Mouse (Mus musculus) forebrain, embryonic 13.5 days (tissue): ENCODE results near the gene Fscn2. TPM values are rescaled to one million over a fixed set of nuclear protein-coding genes. Genes with fewer than 3 reads are reported as not detected.

Experiments
- ATAC-seq: fragments of 200-750 bp; cut with Nextera tagmentation; 2 replicates; pipeline ENCODE4 v1.8.0; 2017
- H3K27ac ChIP-seq: fragments of 300-500 bp; sonication (generic); 2 replicates; pipeline ENCODE4 v1.5.1; 2015; ENCODE audit warnings: inconsistent platforms, mild to moderate bottlenecking, moderate library complexity
- H3K27me3 ChIP-seq: fragments of 300-500 bp; sonication (generic); 2 replicates; pipeline ENCODE4 v1.6.1; 2015; ENCODE audit warnings: mild to moderate bottlenecking, inconsistent platforms
- H3K36me3 ChIP-seq: fragments of 300-500 bp; sonication (generic); 2 replicates; pipeline ENCODE4 v1.6.1; 2015; ENCODE audit warnings: mild to moderate bottlenecking, inconsistent platforms; ENCODE audit not compliant: poor library complexity, severe bottlenecking
- H3K4me1 ChIP-seq: fragments of 300-500 bp; sonication (generic); 2 replicates; pipeline ENCODE4 v1.6.1; 2015; ENCODE audit warnings: inconsistent platforms
- H3K4me2 ChIP-seq: fragments of 300-500 bp; sonication (generic); 2 replicates; pipeline ENCODE4 v1.6.1; 2015; ENCODE audit warnings: inconsistent platforms, mild to moderate bottlenecking, moderate library complexity
- H3K4me3 ChIP-seq: fragments of 300-500 bp; sonication (generic); 2 replicates; pipeline ENCODE4 v1.5.1; 2015; ENCODE audit warnings: mild to moderate bottlenecking, inconsistent platforms
- H3K9ac ChIP-seq: fragments of 300-500 bp; sonication (generic); 2 replicates; pipeline ENCODE4 v1.6.1; 2015; ENCODE audit warnings: mild to moderate bottlenecking, inconsistent platforms
- H3K9me3 ChIP-seq: fragments of 300-500 bp; sonication (generic); replicated peaks from 2 replicates; pipeline ENCODE4 v1.6.1; 2016; ENCODE audit warnings: inconsistent platforms
- WGBS: fragments of 180-500 bp; shearing (Covaris S2); methylation state at CpG from one replicate; pipeline ENCODE4 v1.1.7; 2015; 5-methylcytosine and 5-hydroxymethylcytosine counted together
- polyA plus RNA-seq: library from polyadenylated mRNA; unstranded; fragments of >200 nt; fragmentation: Nextera tagmentation; extraction: Ambion mirVana; gene quantifications from 2 replicates; pipeline ENCODE4 v1.2.1, GENCODE M21; 2015

Fscn2 gene
- polyA plus RNA-seq, 1 experiment from 2014 or later = 1.7 TPM

DNA sequence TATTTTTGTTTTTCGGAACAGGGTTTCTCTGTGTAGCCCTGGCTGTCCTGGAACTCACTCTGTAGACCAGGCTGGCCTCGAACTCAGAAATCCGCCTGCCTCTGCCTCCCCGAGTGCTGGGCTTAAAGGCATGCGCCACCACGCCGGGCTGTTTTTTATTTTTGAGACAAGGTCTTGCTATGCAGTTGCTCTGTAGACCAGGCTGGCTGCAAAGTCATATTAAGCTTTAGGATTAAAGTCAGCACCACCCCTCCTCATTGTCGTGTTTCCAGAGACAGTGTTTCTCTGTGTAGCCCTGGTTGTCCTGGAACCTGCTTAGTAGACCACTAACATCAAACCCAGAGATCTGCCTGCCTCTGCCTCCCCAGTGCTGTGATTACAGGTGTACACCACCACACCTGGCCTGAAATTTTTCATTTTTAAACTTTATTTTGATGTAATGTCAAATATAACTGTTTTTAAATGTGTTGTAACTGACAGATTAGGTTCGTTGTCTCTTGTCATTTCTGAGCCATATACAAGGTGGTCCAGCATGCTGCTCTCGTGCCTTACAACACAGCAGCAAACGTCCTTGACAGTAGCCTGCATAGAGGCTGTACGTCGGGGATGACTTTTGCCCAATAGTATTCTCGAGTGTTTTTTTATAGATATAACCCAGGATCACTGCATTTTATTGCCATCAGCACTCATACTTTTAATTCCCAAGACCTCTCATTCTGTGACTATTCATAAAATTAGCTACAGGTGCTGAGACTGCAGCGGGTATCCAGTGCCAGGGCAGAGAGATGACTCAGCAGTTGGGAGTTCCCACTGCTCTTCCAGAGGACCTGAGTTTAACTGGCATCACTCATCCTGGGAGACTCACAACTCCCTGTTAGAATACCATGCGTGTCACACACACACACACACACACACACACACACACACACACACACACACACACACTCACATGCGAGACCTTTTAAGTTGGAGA is 6.7 kb upstream of the Fscn2 start:
- H3K27ac ChIP-seq = no peak overlapping the region
- H3K4me1 ChIP-seq = peaks cover 62% of the 10 kb centered on the region
- H3K9ac ChIP-seq = no peak overlapping the region
- no peaks in the 10 kb centered on the region for H3K9me3 ChIP-seq
- H3K36me3 ChIP-seq = no peaks in the 10 kb centered on the region
- H3K4me3 ChIP-seq = no peak overlapping the region
- no peaks in the 10 kb centered on the region for H3K27me3 ChIP-seq
- WGBS = 92% methylated on average over 17 of the region's 17 CpGs
- H3K4me2 ChIP-seq = no peak overlapping the region
- no peak for ATAC-seq

- peaks cover 65% of the 10 kb centered on the region for H3K4me1 ChIP-seq
- H3K4me2 ChIP-seq = no peak overlapping the region
- no peaks in the 10 kb centered on the region for H3K27me3 ChIP-seq
- no peak for ATAC-seq
- H3K4me3 ChIP-seq = no peak overlapping the region
- H3K36me3 ChIP-seq = no peaks in the 10 kb centered on the region
- WGBS = 81% methylated on average over 5 of the region's 5 CpGs
- no peak overlapping the region for H3K27ac ChIP-seq
- H3K9me3 ChIP-seq = no peaks in the 10 kb centered on the region
- H3K9ac ChIP-seq = no peak overlapping the region
Measured at GRCm38 (mm10) chr11:120355277-120356039, 5.9 kb upstream of the Fscn2 start.

- no peak overlapping the region for H3K4me2 ChIP-seq
- H3K27me3 ChIP-seq = no peaks in the 10 kb centered on the region
- no peak for ATAC-seq
- H3K9me3 ChIP-seq = no peaks in the 10 kb centered on the region
- H3K4me3 ChIP-seq = no peak overlapping the region
- no peak overlapping the region for H3K9ac ChIP-seq
- H3K4me1 ChIP-seq = peaks cover 56% of the 10 kb centered on the region
- no peak overlapping the region for H3K27ac ChIP-seq
- 86% methylated on average over 15 of the region's 15 CpGs for WGBS
- H3K36me3 ChIP-seq = no peaks in the 10 kb centered on the region
Measured at GRCm38 (mm10) chr11:120356319-120356840, 5.0 kb upstream of the Fscn2 start.

DNA sequence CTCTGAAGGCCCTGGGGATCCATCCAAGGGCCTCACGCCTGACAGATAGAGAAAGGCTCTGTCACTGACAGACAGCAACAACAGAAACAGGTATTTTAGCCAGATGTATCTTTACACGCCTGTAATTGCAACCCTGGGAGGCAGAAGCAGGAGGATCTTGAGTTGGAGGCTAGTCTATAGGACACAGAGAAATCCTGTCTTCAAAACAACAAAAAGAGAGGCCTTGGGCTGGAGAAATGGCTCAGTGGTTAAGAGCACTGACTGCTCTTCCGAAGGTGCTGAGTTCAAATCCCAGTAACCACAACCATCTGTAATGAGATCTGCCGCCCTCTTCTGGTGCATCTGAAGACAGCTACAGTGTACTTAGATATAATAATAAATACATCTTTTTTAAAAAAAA is 4.4 kb upstream of the Fscn2 start:
- Histone ChIP-seq H3K4me3 (no peak overlapping the region), H3K4me1 (peaks cover 52% of the 10 kb centered on the region), H3K36me3 (no peaks in the 10 kb centered on the region), H3K9me3 (no peaks in the 10 kb centered on the region), H3K27ac (peak overlapping the region; percentile 96; the same call in 1 of the 2 replicates), H3K4me2 (no peak overlapping the region), H3K27me3 (no peaks in the 10 kb centered on the region), H3K9ac (no peak overlapping the region)
- WGBS = 88% methylated on average over 4 of the region's 4 CpGs
- ATAC-seq = no peak

- ATAC-seq = peak; percentile 85
- Histone ChIP-seq H3K27me3 (no peaks in the 10 kb centered on the region), H3K9me3 (no peaks in the 10 kb centered on the region), H3K4me2 (peak overlapping the region; percentile 52), H3K9ac (peak overlapping the region; percentile 48), H3K4me3 (no peak overlapping the region), H3K4me1 (peaks cover 42% of the 10 kb centered on the region), H3K36me3 (no peaks in the 10 kb centered on the region), H3K27ac (peak overlapping the region; percentile 96)
- 3% methylated on average over 10 of the region's 10 CpGs for WGBS
Measured at GRCm38 (mm10) chr11:120357791-120358401, 3.4 kb upstream of the Fscn2 start.

DNA sequence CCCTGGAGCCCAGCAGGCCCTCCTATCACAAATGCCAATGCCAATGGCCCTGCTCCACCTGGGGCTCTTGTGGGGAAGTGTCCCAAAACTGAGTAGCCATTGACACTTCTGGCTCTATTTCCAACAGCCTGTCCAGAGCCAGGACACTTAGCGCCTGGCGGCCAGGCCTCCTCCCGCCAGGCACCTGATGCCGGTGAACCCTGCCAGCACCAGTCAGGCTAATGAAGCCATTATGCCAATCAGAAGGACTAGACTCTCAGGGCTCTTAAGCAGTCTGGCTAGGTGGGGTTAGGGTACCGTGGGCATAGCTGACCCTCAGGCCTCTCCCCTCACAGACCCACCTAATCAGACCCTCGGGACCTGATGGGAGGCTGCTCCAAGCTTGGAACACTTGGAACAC is 1.9 kb upstream of the Fscn2 start:
- Histone ChIP-seq H3K4me3 (no peak overlapping the region), H3K27ac (peak overlapping the region; percentile 96), H3K9ac (no peak overlapping the region), H3K27me3 (no peaks in the 10 kb centered on the region), H3K4me1 (peaks cover 32% of the 10 kb centered on the region), H3K4me2 (no peak overlapping the region), H3K36me3 (no peaks in the 10 kb centered on the region), H3K9me3 (no peaks in the 10 kb centered on the region)
- WGBS = 69% methylated on average over 6 of the region's 6 CpGs
- no peak for ATAC-seq

GRCm38 (mm10) chr11:120360062-120360461 is 1.3 kb upstream of the Fscn2 start:
- H3K4me1 ChIP-seq = peaks cover 32% of the 10 kb centered on the region
- no peak for ATAC-seq
- H3K9ac ChIP-seq = no peak overlapping the region
- no peak overlapping the region for H3K4me3 ChIP-seq
- no peak overlapping the region for H3K4me2 ChIP-seq
- no peak overlapping the region for H3K27ac ChIP-seq
- H3K36me3 ChIP-seq = no peaks in the 10 kb centered on the region
- H3K9me3 ChIP-seq = no peaks in the 10 kb centered on the region
- 79% methylated on average over 8 of the region's 8 CpGs for WGBS
- H3K27me3 ChIP-seq = no peaks in the 10 kb centered on the region

DNA sequence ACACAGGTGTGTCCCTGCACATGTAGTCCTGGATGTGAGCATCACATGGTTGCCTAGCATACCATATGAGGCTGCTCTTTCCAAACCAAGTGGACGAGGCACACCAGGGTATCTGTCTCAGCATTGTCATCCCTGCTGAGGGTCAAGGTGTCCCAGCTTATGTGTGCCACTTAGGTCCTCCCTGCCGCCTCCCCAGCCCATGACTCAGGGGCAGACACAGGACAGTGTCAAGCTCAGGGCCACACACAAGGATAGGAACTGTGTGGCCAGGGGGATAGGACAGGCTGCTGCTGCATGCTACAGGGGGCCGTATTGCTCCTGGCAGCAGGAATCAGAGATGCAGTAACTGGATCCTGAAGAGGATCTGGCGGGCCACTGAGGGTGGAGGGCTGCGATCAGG is 579 bp upstream of the Fscn2 start:
- no peak overlapping the region for H3K4me3 ChIP-seq
- no peak overlapping the region for H3K9ac ChIP-seq
- H3K27ac ChIP-seq = no peak overlapping the region
- H3K4me1 ChIP-seq = peaks cover 34% of the 10 kb centered on the region
- no peaks in the 10 kb centered on the region for H3K27me3 ChIP-seq
- WGBS = 87% methylated on average over 5 of the region's 5 CpGs
- no peak for ATAC-seq
- H3K4me2 ChIP-seq = no peak overlapping the region
- H3K9me3 ChIP-seq = no peaks in the 10 kb centered on the region
- H3K36me3 ChIP-seq = no peaks in the 10 kb centered on the region

- peaks cover 3% of the 10 kb centered on the region; the same call in 1 of the 2 replicates for H3K36me3 ChIP-seq
- no peaks in the 10 kb centered on the region for H3K27me3 ChIP-seq
- no peaks in the 10 kb centered on the region for H3K9me3 ChIP-seq
- H3K4me2 ChIP-seq = no peak overlapping the region
- H3K4me3 ChIP-seq = no peak overlapping the region
- no peak overlapping the region for H3K9ac ChIP-seq
- H3K27ac ChIP-seq = no peak overlapping the region
- no peak for ATAC-seq
- 90% methylated on average over 6 of the region's 6 CpGs for WGBS
- peaks cover 35% of the 10 kb centered on the region for H3K4me1 ChIP-seq
Measured at GRCm38 (mm10) chr11:120362891-120363290, 1.6 kb downstream of the Fscn2 start.

- WGBS = 33% methylated on average over 7 of the region's 7 CpGs
- Histone ChIP-seq H3K9ac (no peak overlapping the region), H3K4me2 (no peak overlapping the region), H3K4me1 (peaks cover 16% of the 10 kb centered on the region), H3K4me3 (no peak overlapping the region), H3K9me3 (no peaks in the 10 kb centered on the region), H3K27me3 (no peaks in the 10 kb centered on the region), H3K36me3 (peaks cover 39% of the 10 kb centered on the region), H3K27ac (no peak overlapping the region)
- no peak for ATAC-seq
Measured at GRCm38 (mm10) chr11:120366443-120367027, 5.2 kb downstream of the Fscn2 start.

DNA sequence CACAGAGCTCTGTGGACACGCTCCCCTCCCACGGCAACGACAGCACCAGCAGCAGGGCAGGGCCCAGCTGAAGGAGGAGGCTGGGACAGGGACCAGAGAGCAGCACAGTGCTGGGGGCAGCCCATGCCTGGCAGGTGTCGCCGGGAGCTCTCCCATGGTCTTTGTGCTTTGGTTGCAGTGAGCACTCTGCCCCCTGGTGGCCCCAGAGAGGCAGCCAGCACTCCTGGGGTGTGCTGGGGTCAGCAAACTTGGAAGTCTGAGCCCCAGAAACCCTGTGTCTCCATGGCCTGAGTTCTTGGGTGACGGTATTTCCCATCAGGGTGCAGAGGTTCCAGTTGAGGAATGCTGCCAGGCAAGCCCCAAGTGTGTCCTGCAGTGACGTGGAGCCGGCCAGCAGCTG is 8.3 kb downstream of the Fscn2 start:
- peak; percentile 55 for ATAC-seq
- H3K9me3 ChIP-seq = no peaks in the 10 kb centered on the region
- H3K36me3 ChIP-seq = peaks cover 70% of the 10 kb centered on the region
- WGBS = 41% methylated on average over 8 of the region's 8 CpGs
- peak overlapping the region; percentile 6; the same call in 1 of the 2 replicates for H3K9ac ChIP-seq
- no peaks in the 10 kb centered on the region for H3K27me3 ChIP-seq
- peaks cover 25% of the 10 kb centered on the region for H3K4me1 ChIP-seq
- peak overlapping the region; percentile 0; the same call in 1 of the 2 replicates for H3K4me2 ChIP-seq
- no peak overlapping the region for H3K4me3 ChIP-seq
- H3K27ac ChIP-seq = peak overlapping the region; percentile 55
